Mouse (Mus musculus) CH12.LX (cell line): Measurements from ENCODE around the gene Olfr985. TPM values are rescaled to one million over a fixed set of nuclear protein-coding genes. Genes with fewer than 3 reads are reported as not detected.

Source experiments
- DNase-seq: peaks from one replicate; pipeline ENCODE4 v3.0.0-alpha.2; 2013; ENCODE audit errors: extremely low read depth
- H3K27ac ChIP-seq: 2 replicates; pipeline ENCODE4 v1.5.1; 2012; ENCODE audit warnings: low read depth, mild to moderate bottlenecking, control low read depth, moderate library complexity; ENCODE audit not compliant: insufficient read depth
- H3K27me3 ChIP-seq: replicated peaks from 2 replicates; pipeline ENCODE3; 2012; ENCODE audit warnings: inconsistent platforms
- H3K36me3 ChIP-seq, 2 experiments: replicated peaks in 1 of 2; 2 replicates each; pipeline versions ENCODE3 to v1.6.1; 2012; ENCODE audit warnings: inconsistent platforms in 1 of 2, low read length in 1 of 2, mild to moderate bottlenecking in 1 of 2, mixed read lengths in 1 of 2, moderate library complexity in 1 of 2; ENCODE audit not compliant: control insufficient read depth in 1 of 2, insufficient read depth in 1 of 2
- H3K4me1 ChIP-seq, 2 experiments: 2 replicates each; pipeline ENCODE4 v1.6.1; 2012; ENCODE audit warnings: inconsistent platforms in 1 of 2, moderate library complexity in 1 of 2; ENCODE audit not compliant: insufficient read depth in 2 of 2, control insufficient read depth in 1 of 2
- H3K4me2 ChIP-seq: 2 replicates; pipeline ENCODE4 v1.6.1; 2012; ENCODE audit warnings: low read depth, mild to moderate bottlenecking, control low read depth; ENCODE audit not compliant: poor library complexity, insufficient read depth, severe bottlenecking
- H3K4me3 ChIP-seq, 3 experiments: fragments of 150-350 bp in 1 of 3; sonication (generic) in 1 of 3; replicated peaks in 1 of 3; 2 replicates each; pipeline versions ENCODE3 to v1.5.1; 2011 to 2012; ENCODE audit warnings: low read depth in 2 of 3, low read length in 2 of 3, mild to moderate bottlenecking in 2 of 3, moderate library complexity in 2 of 3, control low read depth in 1 of 3, improper control_type of control experiment in 1 of 3, inconsistent platforms in 1 of 3, mixed read lengths in 1 of 3; ENCODE audit not compliant: poor library complexity in 1 of 3
- H3K79me2 ChIP-seq: replicated peaks from 2 replicates; pipeline ENCODE4 v1.6.1; 2012; ENCODE audit warnings: mild to moderate bottlenecking, moderate library complexity; ENCODE audit not compliant: control insufficient read depth, poor library complexity, insufficient read depth, severe bottlenecking; ENCODE audit errors: extremely low read depth
- H3K9ac ChIP-seq: 2 replicates; pipeline ENCODE4 v1.6.1; 2012; ENCODE audit warnings: low read depth, mild to moderate bottlenecking, control low read depth, moderate library complexity; ENCODE audit not compliant: insufficient read depth
- H3K9me3 ChIP-seq: replicated peaks from 2 replicates; pipeline ENCODE3; 2012; ENCODE audit warnings: low read length, inconsistent platforms, mixed read lengths
- CTCF ChIP-seq, 2 experiments: IDR thresholded peaks in 1 of 2; conservative IDR thresholded peaks in 1 of 2; 2 replicates each; pipeline ENCODE4 v1.5.1; 2011 to 2012; ENCODE audit warnings: low read depth in 2 of 2, low read length in 2 of 2, improper control_type of control experiment in 1 of 2, inconsistent platforms in 1 of 2, mild to moderate bottlenecking in 1 of 2, moderate library complexity in 1 of 2
- ELF1 ChIP-seq: IDR thresholded peaks from 2 replicates; pipeline ENCODE4 v1.6.1; 2014; ENCODE audit warnings: low read depth, mild to moderate bottlenecking, inconsistent platforms, low read length, improper control_type of control experiment
- JUND ChIP-seq: conservative IDR thresholded peaks from 2 replicates; pipeline ENCODE4 v1.6.1; 2011; ENCODE audit warnings: low read depth, low read length, improper control_type of control experiment
- KAT2A ChIP-seq: IDR thresholded peaks from 2 replicates; pipeline ENCODE4 v1.6.1; 2012; ENCODE audit warnings: low read length, improper control_type of control experiment, inconsistent platforms; ENCODE audit not compliant: insufficient replicate concordance
- MAFK ChIP-seq: IDR thresholded peaks from 2 replicates; pipeline ENCODE4 v1.6.1; 2011; ENCODE audit warnings: low read length, improper control_type of control experiment; ENCODE audit not compliant: insufficient replicate concordance
- MEF2A ChIP-seq: IDR thresholded peaks from 2 replicates; pipeline ENCODE4 v1.6.1; 2014; ENCODE audit warnings: low read depth, mild to moderate bottlenecking, inconsistent platforms, low read length, improper control_type of control experiment, borderline replicate concordance
- NELFE ChIP-seq: IDR thresholded peaks from 2 replicates; pipeline ENCODE4 v1.6.1; 2011; ENCODE audit warnings: low read depth, low read length, improper control_type of control experiment
- PAX5 ChIP-seq: IDR thresholded peaks from 2 replicates; pipeline ENCODE4 v1.6.1; 2012; ENCODE audit warnings: low read length, inconsistent platforms, mixed read lengths
- TCF12 ChIP-seq: IDR thresholded peaks from 2 replicates; pipeline ENCODE4 v1.6.1; 2014; ENCODE audit warnings: low read depth, mild to moderate bottlenecking, inconsistent platforms, low read length, improper control_type of control experiment
- USF1 ChIP-seq: IDR thresholded peaks from 2 replicates; pipeline ENCODE4 v1.6.1; 2014; ENCODE audit warnings: low read depth, mild to moderate bottlenecking, inconsistent platforms, low read length, improper control_type of control experiment
- USF2 ChIP-seq: conservative IDR thresholded peaks from 2 replicates; pipeline ENCODE4 v1.6.1; 2011; ENCODE audit warnings: low read depth, low read length, improper control_type of control experiment
- ZC3H11A ChIP-seq: IDR thresholded peaks from 2 replicates; pipeline ENCODE4 v1.6.1; 2012; ENCODE audit warnings: low read depth, mild to moderate bottlenecking, inconsistent platforms, low read length, improper control_type of control experiment
- ZKSCAN1 ChIP-seq: IDR thresholded peaks from 2 replicates; pipeline ENCODE4 v1.6.1; 2012; ENCODE audit warnings: low read depth, inconsistent platforms, low read length, improper control_type of control experiment, borderline replicate concordance
- ZMIZ1 ChIP-seq: IDR thresholded peaks from 2 replicates; pipeline ENCODE4 v1.6.1; 2012; ENCODE audit warnings: low read depth, mild to moderate bottlenecking, inconsistent platforms, low read length, improper control_type of control experiment
- dilution Hi-C: fragments of 300-500 bp; cut with MboI; formaldehyde crosslinking; loops from 2 replicates; pipeline ENCODE4 v1.14.3; 2020; ENCODE audit warnings: low sequenced_read_pairs; ENCODE audit not compliant: extremely low pct_unique_long_range_greater_than_20kb, extremely low pct_ligation_motif_present
- in situ Hi-C: fragments of 300-500 bp; cut with MboI; formaldehyde crosslinking; loops from 3 replicates; pipeline ENCODE4 v1.14.3; 2019; ENCODE audit warnings: low sequenced_read_pairs, low pct_ligation_motif_present, low pct_unique_long_range_greater_than_20kb, mixed read lengths
- polyA plus RNA-seq: library from polyadenylated mRNA; unstranded; fragments of >175 nt; gene quantifications from 2 replicates; pipeline ENCODE4 v1.2.1, GENCODE M21; 2012; ENCODE audit warnings: low read depth; ENCODE audit not compliant: insufficient read length
- total RNA-seq, 2 experiments: library from RNA; depleted of rRNA; stranded (reverse); fragments of 300-350 nt in 1 of 2; fragments of >200 nt in 1 of 2; gene quantifications; 2 replicates each; pipeline ENCODE4 v1.2.3; 2012 to 2014

Gene Olfr985
- total and polyA plus RNA-seq, 3 experiments, result not detected

DNA sequence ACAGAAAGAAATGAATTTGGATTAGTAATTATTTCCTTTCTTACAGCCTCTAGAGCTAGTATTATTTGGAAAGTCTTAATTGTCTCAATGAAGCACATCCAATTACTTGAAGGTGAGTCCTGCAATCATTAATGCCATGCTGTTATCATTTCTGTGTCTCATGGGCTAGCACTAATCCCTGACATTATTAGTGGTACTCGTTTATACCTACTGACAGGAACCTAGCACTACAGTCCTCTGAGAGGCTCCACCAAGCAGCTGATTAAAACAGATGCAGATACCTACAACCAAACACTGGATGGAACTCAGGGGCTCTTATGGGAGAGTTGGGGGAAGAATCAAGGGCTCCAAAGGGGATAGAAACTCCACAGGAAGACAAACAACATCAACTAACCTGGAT, 11.6 kb upstream of the Olfr985 start:
- DNase-seq, result no peak
- Histone ChIP-seq H3K4me1 (peaks cover 4 to 16% of the 10 kb centered on the region in 2 experiments), H3K36me3 (no peaks in the 10 kb centered on the region)
- TF ChIP-seq ELF1, result no peak
- TF ChIP-seq KAT2A, result no peak
- TF ChIP-seq ZC3H11A, result no peak
- no peak for TF ChIP-seq USF1
- no peak for TF ChIP-seq TCF12
- TF ChIP-seq MEF2A, result no peak
- TF ChIP-seq JUND, result no peak
- TF ChIP-seq MAFK, result no peak
- no peak for TF ChIP-seq ZMIZ1
- TF ChIP-seq PAX5, result no peak
- TF ChIP-seq NELFE, result no peak
- TF ChIP-seq USF2, result no peak
- no peak for TF ChIP-seq ZKSCAN1
- TF ChIP-seq, all 38 proteins: peak for 0
- H3K4me3 ChIP-seq, result no peak overlapping the region
- H3K9me3 ChIP-seq, result no peaks in the 10 kb centered on the region
- no peak overlapping the region for H3K9ac ChIP-seq
- no peaks in the 10 kb centered on the region for H3K27me3 ChIP-seq
- H3K27ac ChIP-seq, result no peak overlapping the region
- H3K79me2 ChIP-seq, result no peaks in the 10 kb centered on the region
- in situ Hi-C loops (no loop called here), dilution Hi-C loops (no loop called here)
- H3K4me2 ChIP-seq, result no peak overlapping the region

DNA sequence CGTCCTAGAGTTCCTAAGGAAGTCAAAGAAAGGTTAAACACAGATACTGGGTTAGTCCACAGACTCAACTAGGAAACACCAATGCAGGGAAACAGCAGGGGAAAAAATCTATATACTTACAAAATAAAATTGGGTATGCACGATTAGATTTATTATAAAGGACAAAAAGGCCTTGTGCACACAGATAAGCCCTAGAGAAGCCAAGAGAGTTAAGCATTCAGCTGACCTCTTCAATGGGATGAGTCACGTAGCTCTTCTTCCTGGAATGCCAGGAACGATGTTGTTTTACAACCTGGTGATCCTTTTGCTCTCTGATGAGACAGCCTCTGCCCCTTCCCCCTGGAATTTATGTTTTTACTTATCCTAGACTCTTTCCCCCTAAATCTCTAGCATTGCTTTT, 9.5 kb upstream of the Olfr985 start:
- Histone ChIP-seq H3K9me3 (no peaks in the 10 kb centered on the region), H3K79me2 (no peaks in the 10 kb centered on the region), H3K27me3 (no peaks in the 10 kb centered on the region), H3K36me3 (no peaks in the 10 kb centered on the region), H3K9ac (no peak overlapping the region), H3K4me2 (no peak overlapping the region), H3K27ac (no peak overlapping the region), H3K4me3 (no peak overlapping the region), H3K4me1 (peaks cover 4 to 19% of the 10 kb centered on the region in 2 experiments)
- DNase-seq, result no peak
- TF ChIP-seq ZKSCAN1 (no peak), CTCF (conservative IDR thresholded peaks at IDR 0.05 in 1 of 2, IDR thresholded peaks at IDR 0.05 in 1 of 2; ENCODE audit: low read depth in 2 of 2, low read length in 2 of 2) (no peak)
- in situ Hi-C loops (loop anchor here (10.0 kb wide), 1 partner anchor 55 kb away; the partner anchor contains the start of gene Zfp202), dilution Hi-C loops (no loop called here)
